Comparison of ENCODE assay signal across 29 mouse cellular contexts in the genomic region with DNA sequence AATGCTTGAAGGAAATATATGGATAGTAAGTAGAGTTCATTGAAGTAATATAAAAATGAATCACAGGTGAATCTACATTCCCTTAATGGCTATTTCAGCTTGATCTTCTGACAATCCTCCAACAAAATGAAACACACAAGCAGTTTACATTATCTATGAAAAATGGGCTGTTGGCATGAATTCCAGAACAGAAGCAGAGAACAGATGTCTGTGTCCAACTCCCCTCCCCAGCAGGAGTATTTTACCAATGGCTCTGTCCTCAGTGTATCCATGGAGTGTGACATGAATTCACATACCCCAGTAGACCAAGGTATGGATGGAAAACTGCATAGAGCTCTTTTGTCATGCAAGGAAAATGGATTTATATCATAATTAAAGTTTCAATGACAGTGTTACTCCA.
DNase-seq lines count a peak whose midpoint lies in the region; ATAC-seq lines count a peak whose summit lies in the region.
"Had no signal": no experiment of that assay in that cellular context is flagged by ENCODE, and none has a peak within 500 bp of the region (broad histone marks: within the 10 kb centered on the region; RNA-seq: fewer than 3 reads in every experiment).

No protein-coding gene starts in this region.

- no peaks in the 10 kb centered on the region for H3K27me3 ChIP-seq in forebrain, embryonic 14.5 days (replicated peaks; ENCODE audit: control insufficient read depth, insufficient read depth, low read length)
- no peaks in the 10 kb centered on the region for H3K27me3 ChIP-seq in forebrain, embryonic 10.5 days (ENCODE audit: poor library complexity, severe bottlenecking)
- H3K27me3 ChIP-seq: embryonic facial prominence, embryonic 12.5 days; heart, embryonic 13.5 days; hindbrain, embryonic 15.5 days; kidney, embryonic 15.5 days; liver, embryonic 12.5 days had no signal

- H3K9me3 ChIP-seq in forebrain, embryonic 14.5 days (replicated peaks; ENCODE audit: control insufficient read depth, low read length), result no peaks in the 10 kb centered on the region
- H3K9me3 ChIP-seq in forebrain, embryonic 10.5 days, result no peaks in the 10 kb centered on the region
- H3K9me3 ChIP-seq: embryonic facial prominence, embryonic 12.5 days; G1E; hindbrain, embryonic 15.5 days; kidney, embryonic 15.5 days; liver, embryonic 12.5 days had no signal

- H3K4me2 ChIP-seq in forebrain, embryonic 14.5 days (ENCODE audit: low read length), result no peak overlapping the region
- H3K4me2 ChIP-seq: embryonic facial prominence, embryonic 12.5 days; heart, embryonic 13.5 days; hindbrain, embryonic 15.5 days; kidney, embryonic 15.5 days; liver, embryonic 12.5 days had no signal

- no peak overlapping the region for H3K27ac ChIP-seq in forebrain, embryonic 14.5 days (ENCODE audit: low read depth, low read length)
- no peak overlapping the region for H3K27ac ChIP-seq in forebrain, embryonic 10.5 days
- H3K27ac ChIP-seq: embryonic facial prominence, embryonic 12.5 days; heart, embryonic 13.5 days; hindbrain, embryonic 15.5 days; kidney, embryonic 15.5 days; liver, embryonic 12.5 days; macrophage; stomach, postnatal 0 days had no signal

- intact Hi-C loops in left cerebral cortex, postnatal 4 days (cut with DNase I), result no loop called here

- ATAC-seq in forebrain, embryonic 14.5 days, result no peak
- ATAC-seq: forebrain, embryonic 16.5 days; liver, embryonic 12.5 days; liver, postnatal 0 days; lung, postnatal 0 days had no signal

- H3K4me1 ChIP-seq in forebrain, embryonic 14.5 days (ENCODE audit: control insufficient read depth, insufficient read depth, low read length), result peaks cover 5% of the 10 kb centered on the region; the same call in 1 of the 2 replicates
- peaks cover 8% of the 10 kb centered on the region for H3K4me1 ChIP-seq in forebrain, embryonic 10.5 days
- H3K4me1 ChIP-seq: liver, embryonic 12.5 days had no signal

- DNase-seq in forebrain, embryonic 14.5 days (ENCODE audit: low spot score), result peak; percentile 31
- no peak for DNase-seq in forebrain, embryonic 10.5 days (ENCODE audit: extremely low spot score, low spot score)
- DNase-seq in left cerebral cortex, postnatal 4 days, result peak; percentile 11
- no peak for DNase-seq in left cerebral cortex, adult 11 months (ENCODE audit: low spot score)
- DNase-seq in cerebellum, adult 8-10 months, result peak; percentile 11
- peak; percentile 18 to 47 for DNase-seq in cerebellum, postnatal 25 days
- no peak for DNase-seq in frontal cortex, postnatal 14 days (ENCODE audit: low spot score in 2 of 2)
- DNase-seq in ovary, postnatal 36 days (ENCODE audit: low spot score), result no peak
- DNase-seq: adrenal gland, postnatal 14 days; gastrocnemius, postnatal 10 days; heart, postnatal 10 days; kidney, adult 18-20 months; kidney, postnatal 25 days; liver, postnatal 0 days; midbrain, embryonic 14.5 days; right cerebral cortex, adult 18-20 months; right cerebral cortex, postnatal 4 days; thymus, adult 18-20 months; thymus, postnatal 25 days had no signal

- H3K4me3 ChIP-seq in forebrain, embryonic 14.5 days (ENCODE audit: low read depth, low read length), result no peak overlapping the region
- no peak overlapping the region for H3K4me3 ChIP-seq in forebrain, embryonic 10.5 days
- H3K4me3 ChIP-seq: embryonic facial prominence, embryonic 12.5 days; heart, embryonic 13.5 days; hindbrain, embryonic 15.5 days; kidney, embryonic 15.5 days; liver, embryonic 12.5 days had no signal

- H3K36me3 ChIP-seq in forebrain, embryonic 14.5 days (ENCODE audit: control insufficient read depth, insufficient read depth, low read length), result no peaks in the 10 kb centered on the region
- H3K36me3 ChIP-seq in forebrain, embryonic 10.5 days (replicated peaks), result no peaks in the 10 kb centered on the region
- H3K36me3 ChIP-seq: embryonic facial prominence, embryonic 12.5 days; G1E; heart, embryonic 13.5 days; hindbrain, embryonic 15.5 days; kidney, embryonic 15.5 days; liver, embryonic 12.5 days had no signal

- no peak overlapping the region for H3K9ac ChIP-seq in forebrain, embryonic 14.5 days (ENCODE audit: low read length)
- H3K9ac ChIP-seq: embryonic facial prominence, embryonic 12.5 days; heart, embryonic 13.5 days; hindbrain, embryonic 15.5 days; kidney, embryonic 15.5 days; liver, embryonic 12.5 days; liver, postnatal 0 days had no signal

Comparison
In these comparisons a context has a peak if more than half of its experiments do, and no peak if none do; other contexts are left out.
1. DNase-seq: peak in forebrain, embryonic 14.5 days (single experiment), left cerebral cortex, postnatal 4 days (single experiment), cerebellum, adult 8-10 months (single experiment) and cerebellum, postnatal 25 days (2 of 2); none in forebrain, embryonic 10.5 days (single experiment), left cerebral cortex, adult 11 months (single experiment), frontal cortex, postnatal 14 days (0 of 2) and ovary, postnatal 36 days (single experiment).